Comparison of ENCODE assay signal across 10 mouse cellular contexts in genomic region chr5:111073316-111073736, GRCm38 (mm10).
DNase-seq lines count a peak whose midpoint lies in the region; ATAC-seq and TF ChIP-seq lines count a peak whose summit lies in the region.
"Had no signal": no experiment of that assay in that cellular context is flagged by ENCODE, and none has a peak within 500 bp of the region (broad histone marks: within the 10 kb centered on the region; RNA-seq: fewer than 3 reads in every experiment).

No protein-coding gene starts in this region.

- no peak overlapping the region for H3K4me3 ChIP-seq in liver, postnatal 0 days (ENCODE audit: low read depth, low read length)
- no peak overlapping the region for H3K4me3 ChIP-seq in liver, embryonic 11.5 days (ENCODE audit: low read depth, low read length)
- H3K4me3 ChIP-seq in hindbrain, embryonic 14.5 days (replicated peaks; ENCODE audit: low read length), result no peak overlapping the region
- H3K4me3 ChIP-seq in neural tube, embryonic 13.5 days, result no peak overlapping the region
- H3K4me3 ChIP-seq: heart, adult 2 months had no signal

- DNase-seq in cerebellum, postnatal 14 days, result peak; percentile 38 to 48
- no peak for DNase-seq in cerebellum, adult 9-10 months
- peak; percentile 72 for DNase-seq in liver, postnatal 0 days
- no peak for DNase-seq in liver, embryonic 11.5 days (ENCODE audit: low spot score)
- no peak for DNase-seq in hindbrain, embryonic 14.5 days (ENCODE audit: low spot score)
- DNase-seq in frontal cortex, postnatal 10 days (ENCODE audit: low spot score in 2 of 2), result no peak
- no peak for DNase-seq in T-cell, adult 2 months (ENCODE audit: low spot score)
- DNase-seq: heart, adult 2 months; lung, postnatal 4 days had no signal

- ATAC-seq in liver, postnatal 0 days, result peak; percentile 90
- no peak for ATAC-seq in liver, embryonic 11.5 days (replicated peaks; ENCODE audit: low FRiP score)
- ATAC-seq in hindbrain, embryonic 14.5 days (ENCODE audit: low FRiP score), result no peak
- 0 out of 2 replicates have a peak, but pooled peaks have one; percentile 34 for ATAC-seq in neural tube, embryonic 13.5 days (ENCODE audit: low read depth)

- no peaks in the 10 kb centered on the region for H3K36me3 ChIP-seq in liver, postnatal 0 days (replicated peaks; ENCODE audit: insufficient read depth, low read length)
- H3K36me3 ChIP-seq in liver, embryonic 11.5 days (ENCODE audit: control insufficient read depth, insufficient read depth, low read length), result no peaks in the 10 kb centered on the region
- H3K36me3 ChIP-seq in hindbrain, embryonic 14.5 days (replicated peaks; ENCODE audit: control insufficient read depth, insufficient read depth), result no peaks in the 10 kb centered on the region
- no peaks in the 10 kb centered on the region for H3K36me3 ChIP-seq in neural tube, embryonic 13.5 days

- no peak for TF ChIP-seq EP300 in liver, postnatal 0 days (IDR thresholded peaks at IDR 0.05; ENCODE audit: low read depth)

- H3K27me3 ChIP-seq in liver, postnatal 0 days (ENCODE audit: insufficient read depth, low read length), result no peaks in the 10 kb centered on the region
- no peaks in the 10 kb centered on the region for H3K27me3 ChIP-seq in liver, embryonic 11.5 days (replicated peaks; ENCODE audit: control insufficient read depth, insufficient read depth, low read length)
- H3K27me3 ChIP-seq in hindbrain, embryonic 14.5 days (ENCODE audit: control insufficient read depth, insufficient read depth, low read length), result no peaks in the 10 kb centered on the region
- H3K27me3 ChIP-seq in neural tube, embryonic 13.5 days, result no peaks in the 10 kb centered on the region

- no peak overlapping the region for H3K4me2 ChIP-seq in liver, postnatal 0 days (ENCODE audit: low read depth, low read length)
- H3K4me2 ChIP-seq in liver, embryonic 11.5 days, result no peak overlapping the region
- no peak overlapping the region for H3K4me2 ChIP-seq in hindbrain, embryonic 14.5 days (replicated peaks)
- H3K4me2 ChIP-seq in neural tube, embryonic 13.5 days, result peak overlapping the region; percentile 18; the same call in 1 of the 2 replicates

- H3K9ac ChIP-seq in liver, postnatal 0 days (replicated peaks), result no peak overlapping the region
- no peak overlapping the region for H3K9ac ChIP-seq in liver, embryonic 11.5 days (ENCODE audit: low read depth, low read length)
- no peak overlapping the region for H3K9ac ChIP-seq in hindbrain, embryonic 14.5 days
- 0 out of 2 replicates have a peak overlapping the region, but pooled peaks have one; percentile 22 for H3K9ac ChIP-seq in neural tube, embryonic 13.5 days

- 69% methylated on average over 6 of the region's 6 CpGs for WGBS in liver, postnatal 0 days (ENCODE audit: insufficient replicate concordance)
- 67% methylated on average over 6 of the region's 6 CpGs for WGBS in liver, embryonic 11.5 days
- WGBS in hindbrain, embryonic 14.5 days, result 45% methylated on average over 6 of the region's 6 CpGs
- WGBS in neural tube, embryonic 13.5 days, result 36% methylated on average over 6 of the region's 6 CpGs

- H3K27ac ChIP-seq in liver, postnatal 0 days (ENCODE audit: low read depth), result peak overlapping the region; percentile 50
- no peak overlapping the region for H3K27ac ChIP-seq in liver, embryonic 11.5 days (ENCODE audit: low read depth, low read length)
- peak overlapping the region; percentile 46; the same call in 1 of the 2 replicates for H3K27ac ChIP-seq in hindbrain, embryonic 14.5 days
- H3K27ac ChIP-seq in neural tube, embryonic 13.5 days (replicated peaks), result peak overlapping the region; percentile 49
- H3K27ac ChIP-seq: heart, adult 2 months had no signal

- no peak for TF ChIP-seq CTCF in liver, postnatal 0 days (IDR thresholded peaks at IDR 0.05; ENCODE audit: low read depth)

- peaks cover 3% of the 10 kb centered on the region; the same call in 1 of the 2 replicates for H3K4me1 ChIP-seq in liver, postnatal 0 days (ENCODE audit: insufficient read depth)
- H3K4me1 ChIP-seq in liver, embryonic 11.5 days (replicated peaks; ENCODE audit: control insufficient read depth, insufficient read depth, low read length), result no peaks in the 10 kb centered on the region
- H3K4me1 ChIP-seq in hindbrain, embryonic 14.5 days (replicated peaks; ENCODE audit: control insufficient read depth, insufficient read depth, low read length), result peaks cover 40% of the 10 kb centered on the region
- H3K4me1 ChIP-seq in neural tube, embryonic 13.5 days (replicated peaks), result peaks cover 52% of the 10 kb centered on the region

- H3K9me3 ChIP-seq in liver, postnatal 0 days (ENCODE audit: low read length), result no peaks in the 10 kb centered on the region
- H3K9me3 ChIP-seq in liver, embryonic 11.5 days (ENCODE audit: control insufficient read depth, low read length), result no peaks in the 10 kb centered on the region
- no peaks in the 10 kb centered on the region for H3K9me3 ChIP-seq in hindbrain, embryonic 14.5 days (ENCODE audit: control insufficient read depth, low read length)
- no peaks in the 10 kb centered on the region for H3K9me3 ChIP-seq in neural tube, embryonic 13.5 days

Comparison
In these comparisons a context has a peak if more than half of its experiments do, and no peak if none do; other contexts are left out.
1. DNase-seq: peak in cerebellum, postnatal 14 days (2 of 2) and liver, postnatal 0 days (single experiment); none in cerebellum, adult 9-10 months (single experiment), liver, embryonic 11.5 days (single experiment), hindbrain, embryonic 14.5 days (single experiment), frontal cortex, postnatal 10 days (0 of 2) and T-cell, adult 2 months (single experiment).
2. ATAC-seq: peak in liver, postnatal 0 days (single experiment) and neural tube, embryonic 13.5 days (single experiment); none in liver, embryonic 11.5 days (single experiment) and hindbrain, embryonic 14.5 days (single experiment).